8 mouse cellular contexts compared by ENCODE assay signal in genomic region chr6:94701071-94701470, GRCm38 (mm10). TPM values are rescaled to one million over a fixed set of nuclear protein-coding genes. Genes with fewer than 3 reads are reported as not detected.
A peak's percentile ranks its signal among the peaks of the same experiment; 100 is the strongest.
DNase-seq lines count a peak whose midpoint lies in the region; ATAC-seq and TF ChIP-seq lines count a peak whose summit lies in the region.

No protein-coding gene starts in this region.

- peak overlapping the region; percentile 85 for H3K4me3 ChIP-seq in heart, embryonic 12.5 days
- H3K4me3 ChIP-seq in bone marrow macrophage, adult 2 months (ENCODE audit: insufficient read depth, low read length): peak overlapping the region; percentile 45
- H3K4me3 ChIP-seq in hindbrain, embryonic 10.5 days: peak overlapping the region; percentile 89
- H3K4me3 ChIP-seq in liver, embryonic 16.5 days (ENCODE audit: low read depth, low read length): peak overlapping the region; percentile 37
- H3K4me3 ChIP-seq in stomach, embryonic 16.5 days (replicated peaks; ENCODE audit: low read length): peak overlapping the region; percentile 88

- no peak for TF ChIP-seq CTCF in bone marrow macrophage, adult 2 months (IDR thresholded peaks at IDR 0.05; ENCODE audit: low read depth, low read length)

- H3K36me3 ChIP-seq in heart, embryonic 12.5 days: no peaks in the 10 kb centered on the region
- no peaks in the 10 kb centered on the region for H3K36me3 ChIP-seq in hindbrain, embryonic 10.5 days
- no peaks in the 10 kb centered on the region for H3K36me3 ChIP-seq in liver, embryonic 16.5 days (ENCODE audit: control insufficient read depth, insufficient read depth)
- no peaks in the 10 kb centered on the region for H3K36me3 ChIP-seq in stomach, embryonic 16.5 days (ENCODE audit: control insufficient read depth, insufficient read depth, low read length)

- H3K9ac ChIP-seq in heart, embryonic 12.5 days: peak overlapping the region; percentile 63; the same call in 1 of the 2 replicates
- no peak overlapping the region for H3K9ac ChIP-seq in liver, embryonic 16.5 days (ENCODE audit: low read depth, low read length)
- peak overlapping the region; percentile 65 for H3K9ac ChIP-seq in stomach, embryonic 16.5 days (ENCODE audit: low read length)

- H3K9me3 ChIP-seq in heart, embryonic 12.5 days (replicated peaks): no peaks in the 10 kb centered on the region
- no peaks in the 10 kb centered on the region for H3K9me3 ChIP-seq in hindbrain, embryonic 10.5 days
- H3K9me3 ChIP-seq in liver, embryonic 16.5 days (replicated peaks; ENCODE audit: control insufficient read depth, low read length): no peaks in the 10 kb centered on the region
- H3K9me3 ChIP-seq in stomach, embryonic 16.5 days (replicated peaks; ENCODE audit: control insufficient read depth, low read length): no peaks in the 10 kb centered on the region

- DNase-seq in heart, adult 9 months (ENCODE audit: low spot score in 2 of 2): no peak
- DNase-seq in hindbrain, embryonic 10.5 days (ENCODE audit: low spot score): peak; percentile 37
- DNase-seq in spleen, postnatal 36 days (ENCODE audit: low spot score in 2 of 2): no peak
- DNase-seq in testis, postnatal 14 days (ENCODE audit: low spot score): no peak

- no peaks in the 10 kb centered on the region for H3K27me3 ChIP-seq in heart, embryonic 12.5 days (replicated peaks)
- peaks cover 14% of the 10 kb centered on the region for H3K27me3 ChIP-seq in hindbrain, embryonic 10.5 days (ENCODE audit: insufficient read depth, poor library complexity, severe bottlenecking)
- H3K27me3 ChIP-seq in liver, embryonic 16.5 days (ENCODE audit: control insufficient read depth, insufficient read depth, low read depth, low read length): peaks cover 33% of the 10 kb centered on the region
- H3K27me3 ChIP-seq in stomach, embryonic 16.5 days (ENCODE audit: control insufficient read depth, insufficient read depth, low read length): no peaks in the 10 kb centered on the region

- H3K4me2 ChIP-seq in heart, embryonic 12.5 days: peak overlapping the region; percentile 83
- H3K4me2 ChIP-seq in liver, embryonic 16.5 days (ENCODE audit: low read depth, low read length): peak overlapping the region; percentile 66
- H3K4me2 ChIP-seq in stomach, embryonic 16.5 days (ENCODE audit: low read depth, low read length): peak overlapping the region; percentile 74

- peak overlapping the region; percentile 83 for H3K27ac ChIP-seq in heart, embryonic 12.5 days (ENCODE audit: poor library complexity, severe bottlenecking)
- H3K27ac ChIP-seq in bone marrow macrophage, adult 2 months (ENCODE audit: insufficient read depth, low read depth, low read length): no peak overlapping the region
- H3K27ac ChIP-seq in hindbrain, embryonic 10.5 days: peak overlapping the region; percentile 98
- H3K27ac ChIP-seq in liver, embryonic 16.5 days (ENCODE audit: low read length): no peak overlapping the region; the same call in 1 of the 2 replicates
- H3K27ac ChIP-seq in stomach, embryonic 16.5 days (ENCODE audit: low read length): peak overlapping the region; percentile 91

- 3% methylated on average over 18 of the region's 18 CpGs for WGBS in heart, embryonic 12.5 days
- WGBS in hindbrain, embryonic 10.5 days: 4% methylated on average over 18 of the region's 18 CpGs
- 4% methylated on average over 18 of the region's 18 CpGs for WGBS in liver, embryonic 16.5 days (ENCODE audit: insufficient replicate concordance)
- WGBS in stomach, embryonic 16.5 days: 1% methylated on average over 18 of the region's 18 CpGs

- peaks cover 24% of the 10 kb centered on the region for H3K4me1 ChIP-seq in heart, embryonic 12.5 days (replicated peaks)
- peaks cover 8% of the 10 kb centered on the region for H3K4me1 ChIP-seq in bone marrow macrophage, adult 2 months (ENCODE audit: control insufficient read depth, insufficient read depth, low read length)
- H3K4me1 ChIP-seq in hindbrain, embryonic 10.5 days (replicated peaks): peaks cover 56% of the 10 kb centered on the region
- H3K4me1 ChIP-seq in liver, embryonic 16.5 days (ENCODE audit: control insufficient read depth, low read depth, low read length): peaks cover 3% of the 10 kb centered on the region
- H3K4me1 ChIP-seq in stomach, embryonic 16.5 days (ENCODE audit: control insufficient read depth, insufficient read depth, low read length): peaks cover 21% of the 10 kb centered on the region

- ATAC-seq in heart, embryonic 12.5 days (ENCODE audit: insufficient number of reproducible peaks, low FRiP score): no peak
- ATAC-seq in liver, embryonic 16.5 days (ENCODE audit: low read depth): no peak
- ATAC-seq in stomach, embryonic 16.5 days (ENCODE audit: insufficient read depth, low FRiP score): no peak

- TF ChIP-seq POLR2A in bone marrow macrophage, adult 2 months (IDR thresholded peaks at IDR 0.05; ENCODE audit: borderline replicate concordance, low read depth, low read length): no peak

RNA-seq across cellular contexts. Expression of gene Lrig1, which starts 1.1 kb away (rescaled TPM):
- polyA plus RNA-seq in heart, embryonic 12.5 days (2016; fragmentation: Nextera tagmentation; extraction: Ambion mirVana): 14.6 and 16.5 TPM in 2 replicates
- polyA plus RNA-seq in bone marrow macrophage, adult 2 months (2012; ENCODE audit: insufficient read depth, insufficient read length, missing spikeins): 0.32 and 0.44 TPM in 2 replicates
- 12.7 and 14.4 TPM in 2 replicates for polyA plus RNA-seq in hindbrain, embryonic 10.5 days (2016; fragmentation: Nextera tagmentation; extraction: Ambion mirVana)
- 2.7 and 4.5 TPM in 2 replicates for polyA plus RNA-seq in liver, embryonic 16.5 days (2015; fragmentation: Nextera tagmentation; extraction: Ambion mirVana)
- polyA plus RNA-seq in stomach, embryonic 16.5 days (2015; fragmentation: Nextera tagmentation; extraction: Ambion mirVana): 18.3 and 24.0 TPM in 2 replicates

Comparison
In these comparisons a context has a peak if more than half of its experiments do, and no peak if none do; other contexts are left out.
1. H3K27ac ChIP-seq: peak in heart, embryonic 12.5 days (single experiment), hindbrain, embryonic 10.5 days (single experiment) and stomach, embryonic 16.5 days (single experiment); none in bone marrow macrophage, adult 2 months (single experiment) and liver, embryonic 16.5 days (single experiment).
2. H3K4me3 ChIP-seq: peak in every context shown above with its lines; median percentile 89 in hindbrain, embryonic 10.5 days; 88 in stomach, embryonic 16.5 days; 85 in heart, embryonic 12.5 days; 45 in bone marrow macrophage, adult 2 months; 37 in liver, embryonic 16.5 days.
3. Peak in every context shown above with its lines, with median percentiles within 50 percentile points of each other: H3K4me2 ChIP-seq.